Mouse (Mus musculus): ENCODE results near the gene Igfbp4.

Gene Igfbp4

DNA sequence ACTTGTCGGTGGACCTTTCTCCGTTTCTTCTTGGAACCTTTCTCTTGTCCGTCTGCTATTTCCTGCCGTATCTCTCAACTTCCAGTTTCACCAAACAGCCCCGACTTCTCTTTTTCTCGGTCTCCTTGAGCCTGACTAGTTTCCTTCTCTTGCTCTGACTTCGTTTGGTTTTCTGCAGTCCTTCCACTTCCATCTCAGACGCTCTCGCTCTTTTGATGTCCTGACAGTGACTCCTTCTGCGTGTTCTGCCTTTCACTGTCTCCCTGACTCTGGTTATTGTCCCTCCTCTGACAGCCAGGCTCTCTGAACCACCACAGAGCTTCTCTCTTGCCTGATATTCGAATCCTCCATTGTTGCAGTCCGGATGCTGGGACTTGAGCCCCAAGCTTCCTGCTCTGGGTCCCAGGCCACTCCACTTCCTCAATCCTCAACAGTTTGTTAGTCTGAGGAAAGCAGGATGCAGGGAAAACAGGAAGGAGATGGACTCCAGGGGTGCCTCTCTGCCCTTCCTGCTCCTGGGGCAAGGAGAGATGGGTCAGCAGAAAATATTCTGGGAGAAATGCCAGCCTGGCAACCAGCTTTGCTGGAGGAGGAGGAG, 1.9 kb downstream of the Igfbp4 start:
- DNase-seq, result peak; percentile 45 to 66

DNA sequence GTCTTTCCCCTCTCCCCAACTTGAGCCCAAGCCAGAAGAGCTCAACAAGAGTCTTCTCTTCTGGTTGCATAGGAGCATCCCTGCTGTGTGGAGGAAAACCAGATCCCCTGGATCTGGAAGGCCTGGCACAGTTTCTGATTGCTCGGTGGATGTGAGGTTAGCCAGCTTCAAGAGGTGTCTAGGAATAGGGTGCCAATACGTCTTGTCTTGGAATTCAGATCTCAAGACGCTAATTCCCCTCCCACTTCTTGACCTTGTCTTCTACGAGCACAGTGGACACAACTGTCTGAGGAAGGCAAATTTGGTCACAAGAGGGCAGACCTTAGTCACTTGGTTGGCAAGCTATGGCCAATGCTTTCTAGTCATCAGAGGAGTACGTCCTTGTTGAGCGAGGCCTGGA, 2.6 kb downstream of the Igfbp4 start:
- no peak for DNase-seq

DNA sequence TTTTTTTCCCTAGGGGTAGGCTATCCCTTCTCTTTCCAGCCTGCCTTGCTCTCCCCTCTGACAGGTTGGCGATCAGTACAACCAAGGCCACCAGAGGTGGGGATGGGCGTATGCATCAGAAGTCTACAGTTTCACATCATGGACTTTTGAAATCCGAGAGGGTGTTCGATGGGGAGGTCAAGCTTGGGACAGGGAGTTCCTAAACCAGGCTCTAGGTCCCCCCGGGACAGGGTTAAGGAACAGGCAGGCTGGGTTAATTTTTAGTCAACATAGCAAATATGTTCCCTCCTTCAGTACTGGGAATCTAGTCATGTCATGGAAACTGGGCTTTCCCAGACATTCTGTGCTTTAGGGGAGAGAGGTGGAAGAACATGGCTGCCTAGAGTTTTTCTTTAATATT, 3.3 kb downstream of the Igfbp4 start:
- DNase-seq, result peak in 1 of 2 experiments; percentile 46

DNA sequence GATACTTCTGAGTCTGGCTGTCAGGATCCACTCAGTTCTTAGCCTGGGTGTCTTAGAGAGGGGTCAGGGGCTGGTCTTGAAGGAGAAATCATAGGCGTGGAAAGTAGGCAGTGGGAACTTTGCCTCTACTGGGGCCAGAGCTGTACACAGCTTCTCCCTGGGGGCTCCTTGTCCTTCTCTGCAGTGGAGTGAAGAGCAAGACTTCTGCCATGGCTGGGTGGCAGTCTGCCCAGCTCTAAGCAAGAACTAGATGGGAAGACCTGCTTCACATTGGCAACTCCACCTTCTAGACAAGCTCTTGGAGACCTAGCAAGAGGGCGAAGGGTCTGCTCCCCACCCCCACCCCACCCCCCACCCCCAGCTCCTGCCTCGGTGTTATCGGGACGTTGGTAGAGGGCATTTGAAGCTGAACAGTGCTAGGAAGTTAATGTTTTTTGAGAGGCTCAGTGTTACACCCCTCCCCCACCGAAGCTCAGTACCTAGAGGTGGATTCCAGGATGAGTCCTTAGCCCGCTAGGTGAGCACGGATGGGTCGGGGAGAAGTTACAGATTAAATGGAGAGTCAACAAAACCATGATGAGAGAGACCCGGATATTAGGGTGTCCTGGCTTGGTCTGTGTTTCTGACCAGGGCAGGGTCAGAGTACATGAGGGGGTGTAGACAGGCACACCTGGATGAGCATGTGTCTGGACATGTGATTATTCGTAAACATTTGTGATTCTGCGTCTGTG, 4.3 kb downstream of the Igfbp4 start:
- peak; percentile 49 to 68 for DNase-seq

DNA sequence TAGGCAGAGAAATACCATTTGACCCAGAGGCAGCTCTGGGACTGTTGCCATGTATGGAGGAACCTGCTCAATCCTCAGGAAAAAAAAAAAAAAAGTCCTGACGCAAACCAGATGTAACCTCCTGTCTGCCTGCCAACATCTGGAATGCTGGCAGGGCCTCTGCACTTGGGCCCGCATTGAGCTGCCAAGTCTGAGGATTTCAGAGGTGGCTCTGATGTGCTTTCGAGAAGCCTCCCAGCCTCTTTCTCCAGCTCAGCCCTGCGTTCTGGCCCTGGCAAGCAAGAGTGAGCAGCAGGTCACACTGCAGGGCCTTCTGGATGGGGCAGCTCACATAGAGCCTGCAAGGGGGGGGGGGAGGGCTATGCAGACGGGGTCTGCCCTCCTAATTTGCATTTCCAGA, 6.1 kb downstream of the Igfbp4 start:
- peak; percentile 50 to 64 for DNase-seq

DNA sequence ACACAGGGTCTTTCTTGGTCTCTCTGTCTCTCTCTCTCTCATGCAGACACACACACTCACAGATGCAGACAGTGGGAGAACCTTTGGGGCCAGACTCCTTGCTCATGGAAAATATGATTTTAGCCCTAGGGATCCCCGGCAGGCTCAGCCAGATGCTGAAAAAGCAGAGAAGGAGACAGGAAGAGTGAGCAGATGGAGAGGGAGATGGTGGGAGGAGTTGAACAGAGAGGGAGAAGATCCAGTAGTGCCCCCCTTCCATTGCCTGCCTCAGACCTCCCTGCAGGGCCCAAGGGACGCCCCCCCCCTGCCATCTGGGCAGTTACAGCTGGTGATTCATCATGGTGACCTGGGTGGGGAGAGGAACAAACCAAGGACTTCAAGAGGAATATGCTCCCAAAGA, 6.6 kb downstream of the Igfbp4 start:
- no peak for DNase-seq

DNA sequence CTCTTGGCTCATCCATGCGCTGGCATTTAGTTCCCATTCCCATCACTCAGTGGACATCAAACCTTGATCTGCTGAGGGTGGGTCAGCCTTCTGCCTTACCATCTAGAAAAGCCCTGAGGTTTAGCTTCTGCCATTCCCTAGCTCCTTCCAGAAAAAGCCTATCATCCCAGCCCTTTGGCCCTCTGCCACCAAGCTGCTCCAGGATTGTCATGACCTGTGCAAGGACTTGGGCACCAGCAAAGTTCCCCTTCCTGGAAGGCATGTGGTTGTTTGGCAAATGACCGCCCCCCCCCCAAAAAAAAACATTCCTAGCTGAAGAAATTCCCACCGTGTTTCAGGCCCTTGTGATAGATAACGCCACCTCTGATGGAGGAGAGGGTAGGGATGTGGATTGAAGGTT, 14.1 kb downstream of the Igfbp4 start:
- DNase-seq, result peak; percentile 64 to 68

DNA sequence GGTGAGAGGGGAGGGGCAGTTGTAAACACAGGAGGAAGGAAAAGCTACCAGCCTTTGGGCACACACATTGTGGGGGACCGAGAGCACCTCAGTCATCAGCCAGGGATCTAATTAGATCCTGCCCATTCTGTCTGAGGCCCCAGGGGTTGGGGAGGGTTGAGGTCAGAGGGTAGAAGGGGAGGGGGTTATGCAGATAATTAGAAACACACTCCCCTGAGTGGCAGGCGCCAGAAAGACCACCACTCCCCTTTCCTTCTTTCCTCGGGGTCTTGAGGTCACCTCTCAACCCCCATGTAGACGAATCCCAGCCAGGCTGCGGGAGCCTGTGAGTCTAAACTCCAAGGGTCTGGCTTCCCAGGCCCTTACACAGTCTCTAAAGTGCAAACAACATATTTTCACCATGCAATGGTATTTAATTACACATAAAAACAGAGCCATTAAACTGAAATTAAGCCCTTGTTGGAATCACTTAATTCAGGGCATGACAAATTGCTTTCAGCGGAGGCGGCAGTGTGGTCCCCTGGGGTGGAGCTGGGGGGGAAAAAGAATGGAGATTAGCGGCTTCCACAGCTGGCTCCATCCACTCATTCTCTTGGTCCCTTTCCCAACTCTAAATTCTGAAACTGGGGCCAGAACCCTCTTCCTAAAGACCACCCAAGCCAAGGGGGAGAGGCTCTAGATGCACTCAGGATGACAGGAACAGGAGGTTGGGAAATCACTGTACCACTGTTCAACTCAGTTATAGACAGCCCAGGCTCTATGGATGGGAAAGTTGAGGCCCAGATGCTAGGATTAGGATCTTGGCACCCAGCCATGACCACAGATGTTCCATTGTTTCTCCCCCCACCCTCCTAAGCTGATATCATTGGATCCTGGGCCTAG, 14.8 kb downstream of the Igfbp4 start:
- peak; percentile 66 to 74 for DNase-seq

DNA sequence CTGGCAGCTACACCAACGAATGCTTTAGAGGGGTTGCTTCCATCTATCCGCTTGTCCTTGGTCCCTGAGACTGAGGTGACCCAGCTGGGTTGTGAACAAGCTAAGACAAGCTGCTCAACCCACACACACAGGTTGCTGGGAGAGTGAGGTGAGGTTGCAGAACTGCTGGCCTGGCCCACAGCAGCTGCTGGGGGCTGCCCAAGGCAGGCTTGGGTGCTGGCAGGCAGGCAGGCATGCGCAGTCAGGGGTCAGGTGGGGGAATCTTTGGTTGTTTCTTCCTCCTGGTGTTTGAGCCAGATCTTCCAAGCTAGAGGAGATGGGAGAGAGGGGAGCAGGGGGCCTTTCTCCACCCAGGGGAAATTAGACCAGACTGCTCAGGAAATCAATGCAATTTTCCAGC, 19.4 kb downstream of the Igfbp4 start:
- peak; percentile 52 to 57 for DNase-seq

DNA sequence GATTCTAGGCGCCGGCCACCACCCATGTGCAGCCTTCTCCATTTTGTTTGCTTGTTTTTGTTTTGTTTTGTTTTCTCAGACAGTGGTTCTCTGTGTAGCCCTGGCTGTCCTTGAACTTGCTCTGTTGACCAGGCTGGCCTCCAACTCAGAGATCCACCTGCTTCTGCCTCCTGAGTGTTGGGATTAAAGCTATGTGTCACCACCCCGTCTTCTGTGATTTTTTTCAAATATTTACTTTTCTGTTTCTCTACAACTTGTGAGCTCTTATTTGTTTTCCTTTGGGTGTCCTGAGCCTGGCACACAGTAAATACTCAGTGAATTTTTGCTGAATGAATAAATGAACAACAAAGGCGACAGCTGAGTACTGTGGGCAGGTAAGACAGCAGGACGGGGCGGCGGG, 21.6 kb downstream of the Igfbp4 start:
- DNase-seq, result no peak

DNA sequence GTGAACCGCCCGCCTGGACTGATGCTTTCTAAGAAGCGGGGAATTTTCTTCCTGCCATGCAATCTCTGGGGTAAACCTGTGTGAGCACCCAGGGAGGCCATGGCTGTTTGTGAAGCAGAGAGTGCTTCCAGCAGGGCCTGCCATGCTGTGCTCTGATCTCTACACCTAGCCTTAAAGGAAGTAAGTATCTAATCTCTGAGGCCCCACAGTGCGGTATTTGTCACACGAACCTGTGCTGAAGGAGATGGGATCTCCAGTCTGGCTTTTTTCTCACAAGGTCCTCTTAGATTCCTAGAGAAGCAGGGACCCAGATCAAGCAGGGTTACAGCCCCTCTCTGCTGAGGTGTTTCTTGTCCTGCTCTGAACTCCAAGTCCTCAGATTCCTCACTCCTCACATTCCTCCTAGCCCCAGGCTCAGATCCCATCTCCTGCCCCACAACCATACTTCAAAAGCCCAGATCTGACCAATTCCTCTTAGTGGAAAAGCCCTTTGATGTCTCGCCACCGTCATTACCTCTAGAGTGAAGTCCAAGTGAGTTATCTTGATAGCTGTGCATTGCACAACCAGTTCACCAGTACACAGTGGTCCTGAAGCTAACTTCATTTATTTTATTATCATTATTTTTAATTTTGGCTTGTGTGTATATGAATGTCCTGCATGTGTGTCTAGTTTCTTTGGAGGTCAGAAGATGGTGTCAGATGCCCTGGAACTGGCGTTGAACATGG, 22.5 kb downstream of the Igfbp4 start:
- DNase-seq, result no peak

DNA sequence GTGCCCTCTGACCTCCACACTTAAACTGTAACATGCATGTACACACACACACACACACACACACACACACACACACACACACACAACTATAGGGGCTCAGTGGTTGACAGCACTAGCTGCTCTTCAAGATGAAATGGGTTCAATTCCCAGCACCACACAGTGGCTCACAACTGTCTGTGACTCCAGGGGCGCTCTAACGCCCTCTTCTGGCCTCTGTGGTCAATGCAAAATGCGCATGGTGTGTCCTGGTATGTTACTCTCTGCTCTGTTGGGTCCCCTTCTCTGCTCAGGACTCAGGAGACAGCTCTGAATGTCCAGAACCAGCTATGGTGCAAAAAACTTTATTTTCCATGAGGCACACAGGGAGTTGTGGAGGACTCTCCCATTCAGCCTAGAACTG, 24.3 kb downstream of the Igfbp4 start:
- DNase-seq, result no peak

DNA sequence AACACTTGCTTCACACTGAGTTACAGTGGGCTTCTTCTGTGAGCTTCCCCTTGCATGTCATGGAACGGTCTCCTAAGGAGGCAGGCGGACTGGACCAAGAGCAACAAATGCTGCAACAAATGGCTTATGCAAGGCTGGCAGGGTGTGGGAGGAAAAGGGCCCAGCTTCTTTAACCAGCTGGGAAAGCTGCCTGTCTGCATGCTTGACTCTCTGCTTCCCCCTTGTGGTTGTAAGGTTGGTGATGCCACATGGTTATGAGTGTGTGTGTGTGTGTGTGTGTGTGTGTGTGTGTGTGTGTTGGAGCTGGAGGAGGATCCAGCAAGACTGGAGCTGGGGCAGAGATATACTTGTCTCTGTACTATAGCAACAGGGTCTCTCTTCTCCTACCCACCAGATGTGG, 24.9 kb downstream of the Igfbp4 start:
- peak; percentile 85 to 90 for DNase-seq

DNA sequence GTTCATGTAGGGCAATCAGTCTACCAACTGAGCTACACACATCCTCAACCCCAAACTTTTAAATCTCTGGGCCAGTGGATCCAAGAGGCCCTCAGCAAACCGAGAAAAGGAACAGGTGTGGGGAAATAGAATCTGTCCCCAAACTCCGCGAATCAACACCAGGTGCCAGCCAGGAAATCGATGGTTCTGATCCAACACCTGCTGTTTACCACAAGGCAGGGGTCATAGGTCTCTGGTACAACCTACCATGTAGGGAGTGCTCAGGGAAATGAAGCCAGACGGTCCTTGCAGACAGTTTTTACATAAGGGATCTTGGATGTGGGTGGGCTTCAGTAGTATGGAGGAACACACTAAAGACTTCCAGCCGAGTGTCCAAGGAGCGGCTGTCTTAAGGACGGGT, 26.5 kb downstream of the Igfbp4 start:
- no peak for DNase-seq

DNA sequence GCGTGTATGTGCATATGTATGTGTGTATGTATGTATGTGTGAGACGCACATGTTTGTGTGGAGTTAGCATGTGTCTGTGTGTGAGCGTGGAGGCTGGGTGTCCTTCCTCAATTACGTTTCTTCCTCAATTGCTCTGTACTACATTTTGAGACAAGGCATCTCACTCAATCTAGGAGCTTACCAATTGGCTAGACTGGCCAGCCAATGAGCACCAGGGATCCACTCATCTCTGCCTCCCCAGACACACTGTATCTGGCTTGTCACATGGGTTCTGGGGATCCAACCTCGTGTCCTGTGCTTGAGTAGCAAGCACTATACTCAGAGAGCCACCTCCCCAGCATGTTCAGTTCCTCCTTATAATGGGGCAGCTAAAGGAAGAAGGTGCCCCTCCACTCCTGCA, 27.4 kb downstream of the Igfbp4 start:
- no peak for DNase-seq

DNA sequence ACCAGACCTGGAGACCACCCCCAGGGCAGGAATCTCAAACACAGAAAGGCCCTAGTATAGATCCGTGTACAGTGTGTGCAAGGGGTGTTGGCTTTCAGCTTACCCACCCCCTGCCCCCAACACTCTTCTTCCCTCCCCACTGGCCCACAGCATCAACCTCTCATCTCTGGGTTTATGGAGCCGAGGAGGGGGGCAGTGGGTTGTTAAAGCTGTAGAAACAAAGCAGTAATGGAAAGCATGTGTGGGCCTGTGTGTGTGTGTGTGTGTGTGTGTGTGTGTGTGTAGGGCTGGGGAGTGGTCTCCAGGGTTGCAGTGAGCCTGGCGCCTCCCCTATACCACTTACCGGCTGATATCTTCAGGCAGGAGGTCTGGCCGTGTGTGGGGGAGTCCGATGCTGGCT, 30.8 kb downstream of the Igfbp4 start:
- peak in 1 of 2 experiments; percentile 33 for DNase-seq

DNA sequence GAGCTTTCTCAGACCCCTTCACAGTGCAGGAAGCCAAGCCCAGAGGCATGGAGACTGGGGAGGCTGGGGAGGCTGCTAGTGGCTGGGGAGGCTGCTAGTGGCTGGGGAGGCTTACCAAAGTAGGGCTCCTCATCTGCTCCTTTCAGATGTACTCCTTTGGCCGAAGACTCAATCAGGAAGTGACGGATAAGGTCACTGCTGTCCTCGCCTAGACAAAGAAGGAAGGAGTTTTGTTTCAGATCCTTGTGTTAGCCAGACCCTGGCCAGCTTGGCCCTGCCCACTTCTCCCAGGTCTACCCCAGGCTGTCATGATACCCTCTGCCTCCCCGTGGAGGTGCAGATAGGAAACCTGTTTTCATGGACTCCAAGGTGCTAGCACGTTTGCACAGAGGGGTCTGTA, 32.7 kb downstream of the Igfbp4 start:
- DNase-seq, result no peak

DNA sequence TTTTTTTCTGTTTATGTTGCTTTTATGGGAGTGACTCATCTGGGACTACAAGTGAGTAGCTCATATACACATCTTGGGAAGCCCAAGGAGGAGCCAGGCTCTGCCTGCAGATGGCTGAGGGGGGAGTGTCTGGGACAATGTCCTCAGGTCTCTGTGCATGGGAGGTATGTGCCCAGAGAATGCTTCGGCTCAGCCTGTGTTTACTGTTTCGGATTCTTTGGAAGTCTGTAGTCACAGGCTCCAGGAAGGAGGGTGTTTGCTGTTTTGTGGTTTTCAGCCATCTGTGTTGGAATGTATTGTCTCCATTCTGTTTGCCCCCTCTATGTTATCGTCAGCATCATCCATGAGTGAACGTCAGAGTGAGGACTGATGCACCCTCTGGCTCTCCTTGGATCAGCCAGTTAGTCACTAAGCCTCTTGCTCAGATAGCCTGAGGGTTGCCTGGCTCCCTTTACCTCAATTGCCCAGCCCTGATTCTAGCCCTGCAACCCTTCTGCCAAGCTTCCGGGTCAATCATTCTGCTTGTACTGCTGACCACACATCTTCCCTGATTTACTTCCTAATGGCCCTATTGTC, 35.8 kb downstream of the Igfbp4 start:
- no peak for DNase-seq

DNA sequence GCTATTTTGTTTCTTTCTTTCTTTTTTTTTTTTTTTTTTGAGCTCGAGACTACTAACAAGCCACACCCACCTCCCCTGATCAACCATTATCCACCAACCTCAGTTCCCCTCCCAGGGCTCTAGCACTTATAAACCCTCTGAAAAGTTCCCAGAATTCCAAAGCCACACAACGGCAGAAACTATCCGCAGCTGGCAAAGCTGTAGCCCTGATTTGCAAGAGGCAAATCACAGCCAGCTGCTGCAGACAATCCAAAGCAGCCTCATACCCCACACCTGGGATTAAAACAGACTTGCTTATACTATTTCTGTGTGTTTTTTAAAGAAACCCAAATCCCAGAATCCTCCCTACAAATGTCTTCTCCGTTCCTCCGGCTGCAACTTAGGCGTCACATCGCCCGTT, 36.8 kb downstream of the Igfbp4 start:
- DNase-seq, result no peak

DNA sequence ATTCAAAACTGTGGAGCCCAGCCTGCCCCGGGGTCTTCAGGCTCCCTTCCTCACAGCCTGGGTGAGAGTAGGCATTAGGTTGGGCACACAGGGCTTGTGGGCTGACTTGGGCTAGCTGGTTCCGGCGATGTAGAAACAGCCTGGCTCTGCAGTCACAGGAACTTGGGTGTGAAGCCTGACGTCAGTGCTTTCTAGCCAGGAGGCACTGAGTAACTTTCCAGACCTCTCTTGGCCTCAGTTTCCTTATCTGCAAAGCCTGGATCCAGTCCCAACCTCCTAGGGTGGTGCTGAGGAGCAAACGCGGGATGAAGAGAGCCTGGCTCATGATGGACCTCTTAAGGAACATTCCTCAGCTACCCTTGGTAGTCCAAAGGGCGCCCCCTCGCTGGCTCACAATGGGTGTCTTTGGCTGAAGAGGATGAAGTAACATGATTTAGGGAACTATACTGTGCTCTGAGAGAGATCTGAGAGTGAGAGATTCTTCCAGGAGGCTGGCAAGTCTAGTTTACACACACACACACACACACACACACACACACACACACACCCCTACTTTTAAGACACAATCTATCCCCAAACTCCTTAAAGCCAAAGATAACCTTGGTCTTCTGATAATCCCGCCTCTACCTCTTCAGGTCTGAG, 40.0 kb downstream of the Igfbp4 start:
- no peak for DNase-seq

DNA sequence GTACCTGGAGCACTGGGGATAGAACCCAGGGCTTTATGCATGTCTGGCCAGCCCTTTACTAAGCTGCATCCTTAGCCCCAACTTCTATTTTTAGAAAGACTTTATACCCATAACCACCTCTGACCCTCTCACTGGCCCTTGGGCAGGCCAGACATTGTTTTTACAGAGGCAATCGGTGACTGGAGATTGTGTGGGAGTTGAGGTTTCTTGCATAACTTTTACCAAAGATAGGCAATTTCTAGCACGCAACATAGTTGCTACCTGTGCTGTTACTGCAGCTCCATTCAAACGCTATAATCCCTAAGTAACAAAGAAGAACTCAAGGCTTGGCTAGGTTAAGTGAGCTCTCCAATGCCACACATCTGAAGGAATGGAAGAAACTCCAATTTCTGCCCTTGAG, 40.5 kb downstream of the Igfbp4 start:
- DNase-seq, result no peak

DNA sequence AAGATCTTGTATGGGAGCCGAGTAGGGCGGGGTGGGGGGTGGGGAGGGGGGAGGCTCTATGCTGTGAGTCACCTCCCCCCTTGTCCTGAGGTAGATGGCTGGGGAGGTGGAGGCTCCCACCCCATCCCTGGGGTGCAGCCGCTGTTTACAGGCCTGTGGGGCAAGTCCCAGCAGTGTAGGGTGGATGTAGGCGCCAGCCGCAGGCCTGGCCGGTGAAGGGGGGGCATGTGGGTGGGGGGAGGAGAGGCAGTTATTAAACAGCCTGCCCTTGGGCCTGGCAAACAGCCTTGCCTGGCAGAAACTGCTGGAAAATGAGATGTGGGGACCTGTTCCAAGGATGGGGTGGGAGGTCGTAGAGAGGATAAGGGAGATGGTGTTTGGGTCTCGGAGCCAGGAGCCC, 41.1 kb downstream of the Igfbp4 start:
- DNase-seq, result no peak

Measured in kidney, postnatal 4 days (tissue).